Mouse (Mus musculus) right cerebral cortex, postnatal 10 days (tissue): ENCODE data around the gene Shank2.

ENCODE experiments used
- DNase-seq, 2 experiments: peaks; one replicate each; pipeline ENCODE4 v3.0.0; 2021; ENCODE audit warnings: low spot score in 2 of 2

The Shank2 gene

DNA sequence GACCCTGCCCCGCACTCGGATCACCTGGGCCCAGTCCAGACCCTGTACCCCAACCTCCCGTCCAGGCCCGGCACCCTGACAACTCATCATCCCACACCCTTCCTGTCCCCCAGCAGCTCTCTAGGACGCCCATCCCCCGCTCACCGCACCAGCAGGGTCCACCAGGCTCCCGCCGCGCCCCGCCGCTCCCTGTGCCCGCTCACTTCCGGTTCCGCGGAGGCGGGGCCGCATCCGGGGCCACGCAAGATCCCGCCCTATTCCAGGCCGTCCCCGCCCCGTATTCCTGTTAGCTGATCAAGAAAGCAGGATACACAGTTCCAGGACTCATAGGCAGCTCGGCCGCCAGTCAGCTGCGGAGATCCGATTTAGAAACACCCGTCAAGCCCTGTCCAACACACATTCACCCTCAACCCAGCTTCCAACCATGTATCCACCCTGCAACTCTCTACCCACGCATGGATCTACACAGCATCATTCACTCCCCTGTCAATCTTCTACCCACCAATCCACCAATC is 468.9 kb downstream of the Shank2 start, which contains the start of gene Cttn:
Gene Cttn (minus strand): TSS at position 465 of the 515 bp plus-strand sequence.
- peak; percentile 94 to 95 for DNase-seq

GRCm38 (mm10) chr7:144471103-144471502 is 469.4 kb downstream of the Shank2 start:
- DNase-seq: no peak

DNA sequence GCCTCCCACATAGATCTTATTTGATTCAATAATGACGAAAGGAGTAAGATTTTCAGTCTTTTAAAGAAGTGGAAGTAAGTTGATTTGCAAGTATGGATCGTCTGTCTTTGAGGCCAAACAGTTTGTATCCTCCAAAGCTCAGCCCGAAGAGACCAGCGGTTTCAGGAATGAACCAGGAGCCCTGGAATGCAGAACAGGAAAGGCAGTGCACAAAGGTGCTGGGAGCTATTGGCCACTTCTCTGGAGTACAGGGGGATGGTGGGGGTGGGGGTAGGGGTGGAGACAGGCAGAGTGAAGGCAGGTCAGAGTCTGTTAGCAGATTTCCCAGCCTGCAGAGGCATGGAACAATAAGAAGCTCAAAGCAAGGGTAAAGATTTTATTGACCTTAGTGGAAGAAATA is 471.8 kb downstream of the Shank2 start:
- DNase-seq: no peak
